Mouse (Mus musculus): ENCODE data around the gene Zfp574. TPM values are rescaled to one million over a fixed set of nuclear protein-coding genes. Genes with fewer than 3 reads are reported as not detected.

Zfp574 gene
- polyA plus RNA-seq, 1 experiment, result 46.8 TPM

- Histone ChIP-seq H3K4me1 (ENCODE audit: control insufficient read depth, insufficient read depth, low read length) (no peaks in the 10 kb centered on the region), H3K4me3 (replicated peaks; ENCODE audit: extremely low read depth, low read depth, low read length) (no peak overlapping the region)
- no peak for TF ChIP-seq CTCF (IDR thresholded peaks at IDR 0.05; ENCODE audit: insufficient read depth, low read length)
- no peak for TF ChIP-seq POLR2A (IDR thresholded peaks at IDR 0.05; ENCODE audit: borderline replicate concordance, extremely low read depth, low read depth, low read length)
- 59% methylated on average over 10 of the region's 10 CpGs for WGBS
- no peak for DNase-seq
These were observed 53.4 kb downstream of the Zfp574 start for GRCm38 (mm10) chr7:25125716-25126281.

GRCm38 (mm10) chr7:25127971-25128370 lies 55.6 kb downstream of the Zfp574 start:
- DNase-seq, result no peak
- no peaks in the 10 kb centered on the region for H3K4me1 ChIP-seq (ENCODE audit: control insufficient read depth, insufficient read depth, low read length)
- 59% methylated on average over 9 of the region's 9 CpGs for WGBS
- no peak overlapping the region for H3K4me3 ChIP-seq (replicated peaks; ENCODE audit: extremely low read depth, low read depth, low read length)
- TF ChIP-seq CTCF (IDR thresholded peaks at IDR 0.05; ENCODE audit: insufficient read depth, low read length) (no peak), POLR2A (IDR thresholded peaks at IDR 0.05; ENCODE audit: borderline replicate concordance, extremely low read depth, low read depth, low read length) (no peak)

- DNase-seq, result no peak
- Histone ChIP-seq H3K4me1 (ENCODE audit: control insufficient read depth, insufficient read depth, low read length) (no peaks in the 10 kb centered on the region), H3K4me3 (replicated peaks; ENCODE audit: extremely low read depth, low read depth, low read length) (peak overlapping the region; percentile 37)
- TF ChIP-seq POLR2A (IDR thresholded peaks at IDR 0.05; ENCODE audit: borderline replicate concordance, extremely low read depth, low read depth, low read length) (no peak), CTCF (IDR thresholded peaks at IDR 0.05; ENCODE audit: insufficient read depth, low read length) (no peak)
- WGBS, result 45% methylated on average over 13 of the region's 13 CpGs
These were observed 57.1 kb downstream of the Zfp574 start for GRCm38 (mm10) chr7:25129390-25129979.

GRCm38 (mm10) chr7:25130565-25130964 lies 58.2 kb downstream of the Zfp574 start:
- DNase-seq, result no peak
- Histone ChIP-seq H3K4me1 (ENCODE audit: control insufficient read depth, insufficient read depth, low read length) (no peaks in the 10 kb centered on the region), H3K4me3 (replicated peaks; ENCODE audit: extremely low read depth, low read depth, low read length) (no peak overlapping the region)
- TF ChIP-seq POLR2A (IDR thresholded peaks at IDR 0.05; ENCODE audit: borderline replicate concordance, extremely low read depth, low read depth, low read length) (no peak), CTCF (IDR thresholded peaks at IDR 0.05; ENCODE audit: insufficient read depth, low read length) (no peak)
- 71% methylated on average over 11 of the region's 11 CpGs for WGBS

- DNase-seq, result no peak
- 84% methylated on average over 11 of the region's 11 CpGs for WGBS
- no peaks in the 10 kb centered on the region for H3K4me1 ChIP-seq (ENCODE audit: control insufficient read depth, insufficient read depth, low read length)
- no peak overlapping the region for H3K4me3 ChIP-seq (replicated peaks; ENCODE audit: extremely low read depth, low read depth, low read length)
- TF ChIP-seq POLR2A (IDR thresholded peaks at IDR 0.05; ENCODE audit: borderline replicate concordance, extremely low read depth, low read depth, low read length), result no peak
- no peak for TF ChIP-seq CTCF (IDR thresholded peaks at IDR 0.05; ENCODE audit: insufficient read depth, low read length)
These were observed 58.9 kb downstream of the Zfp574 start for GRCm38 (mm10) chr7:25131247-25131646.

- WGBS, result 5% methylated on average over 25 of the region's 25 CpGs
- TF ChIP-seq CTCF (IDR thresholded peaks at IDR 0.05; ENCODE audit: insufficient read depth, low read length) (no peak), POLR2A (IDR thresholded peaks at IDR 0.05; ENCODE audit: borderline replicate concordance, extremely low read depth, low read depth, low read length) (no peak)
- peak overlapping the region; percentile 39 for H3K4me3 ChIP-seq (replicated peaks; ENCODE audit: extremely low read depth, low read depth, low read length)
- no peaks in the 10 kb centered on the region for H3K4me1 ChIP-seq (ENCODE audit: control insufficient read depth, insufficient read depth, low read length)
- peak; percentile 8 for DNase-seq
These were observed 60.1 kb downstream of the Zfp574 start for GRCm38 (mm10) chr7:25132318-25132960.

Other genes with a start within 250 kb of the Zfp574 start
- 2.2 and 2.4 TPM in 2 replicates for gene Gm9844, start 210.4 kb upstream of the Zfp574 start, polyA plus RNA-seq (2012; rRNA removed)
- not detected in 2 replicates for gene Lypd4, start 202.6 kb upstream of the Zfp574 start, polyA plus RNA-seq (2012; rRNA removed)
- gene Dmrtc2, start 202.5 kb upstream of the Zfp574 start, polyA plus RNA-seq (2012; rRNA removed), result not detected in 2 replicates
- 429 and 452 TPM in 2 replicates for gene Rps19, start 188.2 kb upstream of the Zfp574 start, polyA plus RNA-seq (2012; rRNA removed)
- gene Cd79a, start 175.2 kb upstream of the Zfp574 start, polyA plus RNA-seq (2012; rRNA removed), result 49.6 and 61.7 TPM in 2 replicates
- gene Arhgef1, start 169.7 kb upstream of the Zfp574 start, polyA plus RNA-seq (2012; rRNA removed), result 360 and 365 TPM in 2 replicates
- not detected in 2 replicates for gene Gm4881, start 128.1 kb upstream of the Zfp574 start, polyA plus RNA-seq (2012; rRNA removed)
- gene Rabac1, start 99.8 kb upstream of the Zfp574 start, polyA plus RNA-seq (2012; rRNA removed), result 806 and 948 TPM in 2 replicates
- 4.8 and 7.1 TPM in 2 replicates for gene Atp1a3, start 66.6 kb upstream of the Zfp574 start, polyA plus RNA-seq (2012; rRNA removed)
- gene Grik5, start 221 bp upstream of the Zfp574 start, polyA plus RNA-seq (2012; rRNA removed), result 28.5 and 31.1 TPM in 2 replicates
- 6.0 and 6.1 TPM in 2 replicates for gene Pou2f2, start 107.2 kb downstream of the Zfp574 start, polyA plus RNA-seq (2012; rRNA removed)
- 37.6 and 42.4 TPM in 2 replicates for gene Dedd2, start 148.0 kb downstream of the Zfp574 start, polyA plus RNA-seq (2012; rRNA removed)
- 18.0 and 18.4 TPM in 2 replicates for gene Zfp526, start 148.9 kb downstream of the Zfp574 start, polyA plus RNA-seq (2012; rRNA removed)
- gene Gsk3a, start 165.3 kb downstream of the Zfp574 start, polyA plus RNA-seq (2012; rRNA removed), result 104 and 116 TPM in 2 replicates
- 41.1 and 51.4 TPM in 2 replicates for gene Erf, start 178.2 kb downstream of the Zfp574 start, polyA plus RNA-seq (2012; rRNA removed)
- 96.1 and 107 TPM in 2 replicates for gene Cic, start 195.1 kb downstream of the Zfp574 start, polyA plus RNA-seq (2012; rRNA removed)
- 42.7 and 49.1 TPM in 2 replicates for gene Pafah1b3, start 225.4 kb downstream of the Zfp574 start, polyA plus RNA-seq (2012; rRNA removed)
- not detected in 2 replicates for gene Prr19, start 228.8 kb downstream of the Zfp574 start, polyA plus RNA-seq (2012; rRNA removed)
- not detected in 2 replicates for gene Tmem145, start 233.5 kb downstream of the Zfp574 start, polyA plus RNA-seq (2012; rRNA removed)
- 46.8 and 49.8 TPM in 2 replicates for gene Megf8, start 244.6 kb downstream of the Zfp574 start, polyA plus RNA-seq (2012; rRNA removed)

Measured in lung, adult 2 months (tissue).